Mouse (Mus musculus) gastrocnemius, postnatal 10 days (tissue): ENCODE results near the gene Akr1b10. TPM values are rescaled to one million over a fixed set of nuclear protein-coding genes. Genes with fewer than 3 reads are reported as not detected.
"Not testable (repeated sequence)": the region's sequence is repeated elsewhere in the genome, so short reads cannot be mapped to it uniquely, and the experiment has no call there.

Experiments used
- DNase-seq: peaks from one replicate; pipeline ENCODE4 v3.0.0; 2021; ENCODE audit warnings: mixed read lengths
- total RNA-seq, 2 experiments: library from RNA; stranded (reverse); gene quantifications; 2 replicates each; pipeline ENCODE4 v1.2.3; 2021

Gene Akr1b10
- total RNA-seq, 2 experiments from 2014 or later = 39.9 to 42.8 TPM

DNA sequence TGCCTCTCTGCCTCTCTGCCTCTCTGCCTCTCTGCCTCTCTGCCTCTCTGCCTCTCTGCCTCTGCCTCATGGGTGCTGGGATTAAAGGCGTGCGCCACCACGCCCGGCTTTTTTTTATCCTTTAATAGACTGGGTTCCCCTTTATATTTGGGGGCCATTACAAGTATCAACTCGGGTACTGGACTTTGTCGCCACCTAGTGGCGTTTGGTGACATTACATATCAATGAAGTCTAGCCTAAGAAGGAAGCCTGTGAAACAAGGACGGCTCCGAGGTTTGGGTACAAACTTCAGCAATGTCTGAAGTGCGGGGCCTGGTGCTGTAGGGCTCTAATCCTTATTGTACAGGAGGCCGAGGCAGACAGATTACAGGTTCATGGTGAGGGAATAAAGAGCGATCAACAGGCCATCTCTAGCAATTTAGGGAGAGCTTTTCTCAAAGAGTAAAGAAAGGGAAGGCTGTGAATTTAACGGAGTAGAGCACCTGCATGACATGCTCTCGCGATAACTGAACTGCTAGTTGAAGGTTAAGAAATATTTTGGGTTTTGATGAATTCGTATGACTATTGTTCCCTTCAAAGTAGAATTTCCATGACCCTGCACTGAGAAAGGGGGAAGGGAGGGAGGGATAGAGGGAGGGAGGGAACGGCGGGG, 12.2 kb upstream of the Akr1b10 start:
- peak; percentile 78 for DNase-seq

DNA sequence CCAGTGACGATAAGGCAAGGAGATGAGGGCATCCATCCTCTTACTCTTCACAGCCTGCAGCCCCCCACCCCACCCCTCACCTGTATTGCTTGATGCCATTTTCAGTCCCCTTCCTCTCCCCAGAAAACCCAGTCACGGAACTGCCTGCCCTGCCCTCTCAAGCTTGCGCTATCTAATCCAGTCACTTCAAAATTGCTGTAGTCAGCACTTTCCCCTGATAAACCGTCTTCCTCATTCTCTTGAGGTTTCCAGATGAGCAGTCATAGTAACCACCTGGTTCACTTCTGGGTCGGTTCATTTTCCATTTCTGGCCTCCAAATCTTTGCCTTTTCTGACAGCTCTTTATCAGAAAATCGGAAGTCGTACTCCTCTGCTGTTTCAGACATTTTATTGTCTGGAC, 10.2 kb upstream of the Akr1b10 start:
- DNase-seq = no peak

- DNase-seq = not testable (repeated sequence)
Observed at GRCm38 (mm10) chr6:34375888-34376287, 8.1 kb upstream of the Akr1b10 start.

DNA sequence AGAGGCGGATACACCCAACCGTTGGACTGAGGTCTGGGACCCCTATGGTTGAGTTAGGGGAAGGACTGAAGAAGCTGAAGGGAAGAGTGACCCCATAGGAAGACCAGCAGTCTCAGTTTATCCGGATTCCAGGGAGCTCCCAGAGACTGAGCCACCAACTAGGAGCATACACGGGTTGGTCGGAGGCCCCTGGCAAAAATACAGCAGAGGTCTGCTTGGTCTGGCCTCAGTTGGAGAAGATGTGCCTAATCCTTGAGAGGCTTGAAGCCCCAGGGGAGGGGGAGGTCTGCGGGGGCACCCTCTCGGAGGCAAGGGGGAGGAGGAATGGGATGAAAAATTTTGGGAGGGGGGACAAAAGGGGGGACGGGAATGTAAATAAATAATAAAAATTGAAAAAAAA, 617 bp upstream of the Akr1b10 start:
- no peak for DNase-seq

- DNase-seq = peak; percentile 61
Observed at GRCm38 (mm10) chr6:34384701-34385370, 818 bp downstream of the Akr1b10 start.

GRCm38 (mm10) chr6:34388420-34389156, 4.6 kb downstream of the Akr1b10 start:
- no peak for DNase-seq

GRCm38 (mm10) chr6:34395897-34396296, 11.9 kb downstream of the Akr1b10 start:
- DNase-seq = no peak

DNA sequence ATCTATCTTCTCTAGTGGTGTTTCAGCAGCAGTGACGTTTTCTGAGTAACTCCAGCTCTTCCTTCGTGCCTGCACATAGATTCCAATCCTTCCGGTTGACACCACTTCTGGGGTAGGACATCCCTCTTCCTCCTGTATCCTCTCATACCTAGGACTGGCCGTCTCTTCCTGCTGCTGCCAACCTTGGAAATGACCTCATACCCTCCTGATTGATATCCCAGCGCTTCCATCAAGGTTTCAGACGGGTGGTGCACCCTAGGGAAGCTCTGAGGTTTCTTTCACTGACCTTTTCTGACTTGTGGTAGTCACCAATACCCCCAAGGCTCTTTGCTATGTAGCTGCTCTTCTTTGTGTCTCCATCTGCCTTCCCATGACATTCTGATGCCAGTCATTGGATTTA, 14.4 kb downstream of the Akr1b10 start:
- DNase-seq = no peak

DNA sequence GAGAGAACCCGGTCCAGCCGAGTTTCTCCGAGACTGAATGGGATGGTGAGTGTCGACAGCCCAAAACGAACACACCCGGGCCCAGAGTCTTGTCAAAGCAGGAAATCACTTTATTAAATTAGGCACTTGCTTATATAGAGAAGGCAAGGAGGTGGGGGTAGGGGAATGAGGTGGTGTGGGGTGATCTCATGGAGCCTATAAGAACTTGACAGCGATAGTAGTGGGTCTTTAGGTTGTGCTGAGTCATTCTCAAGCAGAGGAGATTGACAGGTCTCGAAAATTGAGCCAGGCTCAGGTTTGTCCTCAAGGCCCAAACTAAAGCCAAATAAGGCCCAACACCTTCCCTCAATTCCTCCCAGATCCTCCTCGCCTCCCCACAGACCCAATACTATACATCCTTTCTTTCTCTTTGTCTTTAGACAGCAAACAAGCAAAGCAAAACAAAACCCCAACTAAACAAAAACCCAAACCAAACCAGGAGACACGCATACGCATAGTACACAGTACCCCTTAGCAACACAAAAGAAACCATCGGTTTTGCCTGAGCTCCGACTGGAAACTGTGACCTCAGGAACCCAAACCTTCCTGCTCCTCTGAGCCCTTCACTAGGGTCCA, 15.7 kb downstream of the Akr1b10 start:
- DNase-seq = no peak

DNA sequence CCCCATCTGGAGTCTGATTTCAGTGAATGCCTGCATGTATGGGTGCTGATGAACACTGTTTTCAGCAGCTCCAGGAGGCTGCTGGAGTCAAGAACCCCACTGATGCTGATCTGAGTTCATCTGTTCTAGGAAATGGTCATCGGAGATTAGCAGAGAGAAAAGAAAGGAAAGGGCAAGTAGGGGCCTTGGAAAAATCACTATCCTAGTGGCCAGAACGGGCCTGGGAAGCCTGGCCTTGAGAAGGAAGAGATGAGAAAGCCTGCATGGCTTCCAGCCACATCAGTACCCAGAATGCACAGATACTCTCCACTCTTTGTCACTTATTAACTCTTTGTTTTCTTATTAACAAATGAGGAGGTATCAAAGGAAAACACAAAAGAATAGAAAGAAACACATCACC, 16.7 kb downstream of the Akr1b10 start:
- no peak for DNase-seq

DNA sequence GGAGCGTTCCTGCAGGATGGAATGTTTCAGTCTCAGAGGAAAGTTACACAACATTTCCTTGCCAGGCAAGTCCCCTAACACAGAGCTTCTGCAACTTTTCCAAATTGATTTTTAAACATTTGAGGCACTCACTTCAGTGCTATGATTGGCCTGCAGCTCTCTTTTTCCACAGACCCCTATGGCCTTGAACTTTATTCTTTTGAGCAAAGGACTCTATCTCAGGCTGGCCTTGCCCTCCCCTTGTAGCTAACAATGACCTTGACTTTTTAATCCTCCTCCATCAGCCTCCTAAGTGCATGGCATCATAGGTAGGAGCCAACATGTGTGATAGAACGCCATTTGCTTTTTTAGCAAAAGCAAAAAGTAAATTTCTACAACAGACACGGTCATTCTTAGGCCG, 22.7 kb downstream of the Akr1b10 start:
- DNase-seq = no peak

GRCm38 (mm10) chr6:34407403-34407802, 23.4 kb downstream of the Akr1b10 start:
- no peak for DNase-seq

DNA sequence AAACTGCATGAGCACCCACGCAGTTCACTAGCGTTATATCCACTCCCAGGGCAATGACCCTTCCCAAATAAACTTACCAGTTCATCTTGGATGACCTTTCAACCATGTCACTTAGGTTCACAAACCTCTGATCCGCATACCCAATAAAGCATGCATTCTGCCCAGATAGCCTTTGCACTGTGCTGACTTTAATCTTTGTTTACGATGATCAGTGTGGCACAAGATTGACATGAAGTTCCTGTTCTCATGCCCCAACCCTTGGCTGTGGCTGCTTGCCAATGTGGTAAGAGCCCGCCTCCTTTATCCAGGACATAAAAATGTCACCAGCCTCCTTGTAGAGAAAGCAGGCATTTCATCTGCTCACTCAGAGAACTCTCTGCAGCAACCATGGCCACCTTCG, 28.0 kb downstream of the Akr1b10 start, which contains the start of gene Akr1b7:
Gene Akr1b7 (plus strand): TSS at position 312 of the 400 bp plus-strand sequence.
- DNase-seq = no peak

- DNase-seq = no peak
Observed at GRCm38 (mm10) chr6:34412688-34413087, 28.7 kb downstream of the Akr1b10 start.

DNA sequence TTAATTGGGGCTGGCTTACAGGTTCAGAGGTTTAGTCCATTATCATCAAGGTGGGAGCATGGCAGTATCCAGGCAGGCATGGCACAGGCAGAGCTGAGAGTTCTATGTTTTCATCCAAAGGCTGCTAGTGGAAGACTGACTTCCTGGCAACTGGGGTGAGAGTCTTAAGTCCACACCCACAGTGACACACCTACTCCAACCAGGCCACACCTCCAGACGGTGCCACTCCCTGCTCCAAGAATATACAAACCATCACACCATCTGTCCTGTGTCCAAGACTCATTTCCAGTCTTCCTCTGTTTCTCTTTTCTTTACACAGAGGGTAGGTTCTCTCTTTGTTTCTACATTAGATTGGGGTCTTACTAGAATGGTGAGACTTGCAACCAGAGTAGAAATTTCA, 29.4 kb downstream of the Akr1b10 start:
- not testable (repeated sequence) for DNase-seq

- no peak for DNase-seq
Observed at GRCm38 (mm10) chr6:34416521-34416920, 32.5 kb downstream of the Akr1b10 start.

DNA sequence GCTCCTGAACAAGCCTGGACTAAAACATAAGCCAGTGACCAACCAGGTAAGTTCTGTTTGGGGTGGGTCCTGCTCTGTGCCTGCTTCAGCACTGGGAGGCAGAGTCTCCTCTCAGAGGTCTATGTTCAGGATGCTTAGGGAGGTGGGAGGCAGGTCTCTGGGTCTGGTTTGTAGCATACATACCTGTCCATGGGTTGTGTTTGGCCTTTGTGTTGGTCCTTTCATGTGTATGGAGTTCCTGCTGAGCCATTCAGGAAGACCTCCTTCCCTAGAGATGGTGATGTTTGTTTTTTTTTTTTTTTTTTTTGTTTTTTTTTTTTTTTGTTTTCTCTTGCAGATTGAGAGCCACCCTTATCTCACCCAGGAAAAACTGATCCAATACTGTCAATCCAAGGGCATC, 35.1 kb downstream of the Akr1b10 start:
- DNase-seq = no peak

DNA sequence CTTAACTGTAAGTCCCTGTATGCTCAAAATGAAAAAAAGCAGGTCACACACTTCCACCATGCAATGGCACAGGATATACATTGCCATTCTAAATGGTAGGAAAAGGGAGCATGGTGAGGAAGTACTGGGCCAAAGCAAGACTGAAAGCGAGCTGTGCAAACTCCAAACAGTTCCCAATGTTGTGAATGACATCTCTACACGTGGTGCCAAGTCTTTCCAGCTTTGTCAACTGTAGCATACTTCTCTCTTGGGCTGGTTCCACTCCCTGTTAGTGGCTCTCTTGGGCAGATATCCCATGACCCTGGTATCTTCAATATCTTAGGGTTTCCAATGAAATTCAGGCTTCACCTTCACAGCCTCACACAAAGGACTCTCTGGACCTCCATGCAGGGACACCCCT, 55.0 kb downstream of the Akr1b10 start:
- no peak for DNase-seq

DNA sequence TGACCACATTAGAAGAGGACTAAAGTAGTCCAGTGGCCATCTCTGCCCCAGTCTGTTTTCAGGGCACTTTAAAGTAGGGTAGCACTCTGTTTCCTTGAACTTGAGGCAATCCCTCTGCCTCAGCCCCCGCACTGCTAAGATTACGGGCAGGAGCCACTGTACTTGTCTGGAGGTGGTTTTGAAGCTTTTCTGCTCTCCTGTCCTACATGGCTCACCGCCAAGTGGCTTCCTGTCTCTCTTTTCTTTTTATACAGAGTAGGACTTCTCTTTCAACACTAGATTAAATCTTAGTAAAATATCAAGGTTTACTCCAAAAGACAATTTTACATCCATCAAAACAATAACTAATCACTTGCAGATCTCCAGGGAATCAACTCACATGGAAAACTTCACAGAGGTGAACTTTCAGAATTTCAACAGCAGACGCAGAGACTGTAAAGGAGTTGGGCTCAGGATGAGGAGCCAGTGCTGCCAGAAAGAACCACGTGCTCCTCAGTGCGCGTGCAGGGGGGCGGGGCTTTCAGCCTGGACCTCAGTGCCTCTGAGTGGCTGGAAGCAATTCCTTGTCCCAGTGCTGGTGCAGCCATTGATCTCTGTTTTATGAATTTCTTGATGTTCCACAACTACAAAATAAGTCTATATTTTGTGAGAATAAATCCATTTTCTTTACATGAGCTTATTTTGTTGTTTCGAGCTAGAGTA, 57.7 kb downstream of the Akr1b10 start:
- peak; percentile 7 for DNase-seq

DNA sequence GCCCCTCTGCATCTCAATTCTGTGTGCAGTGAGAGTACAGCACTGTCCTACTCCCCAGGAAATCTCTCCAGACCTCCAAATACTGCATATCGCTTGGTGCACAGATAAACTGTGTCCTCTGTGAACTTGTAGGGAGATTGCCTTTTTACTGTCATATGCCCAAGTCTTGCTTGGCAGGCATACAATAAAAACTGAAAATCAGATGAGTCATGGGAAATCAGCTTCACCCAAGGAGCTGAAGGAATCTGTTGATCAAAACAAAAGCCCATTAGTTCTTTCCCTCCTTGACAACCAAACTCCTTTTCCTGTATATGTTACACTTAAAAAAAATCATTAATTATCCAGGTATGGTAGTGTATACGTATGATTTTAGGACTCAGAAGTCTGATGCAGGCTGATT, 59.8 kb downstream of the Akr1b10 start:
- no peak for DNase-seq
